Mouse (Mus musculus) retina, adult 2 months (tissue): ENCODE measurements around the gene Fancc.
A peak's percentile ranks its signal among the peaks of the same experiment; 100 is the strongest.

Experiments
- DNase-seq: peaks from one replicate; pipeline ENCODE4 v3.0.0-alpha.2; 2012; ENCODE audit warnings: low read depth, low spot score

The Fancc gene

DNA sequence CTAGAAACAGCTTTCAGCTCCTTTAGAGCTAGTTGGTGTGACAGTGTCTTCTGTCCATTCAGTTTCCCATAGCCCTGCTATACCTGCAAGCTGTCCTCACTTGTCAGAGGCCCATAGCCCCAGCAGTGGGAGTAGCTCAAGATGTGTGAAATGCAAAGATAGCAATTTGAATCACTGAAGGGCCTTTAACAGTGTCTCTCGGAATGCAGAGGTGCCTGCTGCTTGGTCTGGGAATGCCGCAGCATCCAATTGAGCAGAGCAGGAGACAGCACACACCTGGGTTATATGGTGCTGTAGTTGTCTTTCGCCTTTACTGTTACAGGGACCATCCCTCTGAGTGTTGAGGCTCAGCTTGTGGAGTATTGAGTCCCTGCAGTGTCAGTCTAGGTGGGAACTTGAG, 203.4 kb downstream of the Fancc start:
- no peak for DNase-seq

DNA sequence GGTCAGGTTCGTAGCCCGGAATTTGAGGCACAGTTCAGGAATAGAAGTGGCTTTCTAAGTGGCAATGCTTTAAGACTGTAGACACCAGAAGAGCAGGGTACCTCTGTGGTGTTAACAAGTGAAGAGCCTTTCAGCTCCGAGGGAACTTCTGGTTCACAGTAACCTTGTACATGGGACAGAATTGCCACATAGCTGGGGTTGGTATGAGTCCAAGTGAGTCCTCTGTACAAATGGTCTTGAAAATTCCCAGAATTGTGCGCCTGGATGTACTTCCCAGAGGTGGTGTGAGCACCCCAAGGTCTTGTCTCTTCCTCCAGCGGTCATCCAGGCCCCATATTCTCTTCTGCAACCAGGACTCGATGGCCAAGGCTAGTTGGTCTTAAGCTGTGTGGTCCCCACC, 206.1 kb downstream of the Fancc start:
- no peak for DNase-seq

DNA sequence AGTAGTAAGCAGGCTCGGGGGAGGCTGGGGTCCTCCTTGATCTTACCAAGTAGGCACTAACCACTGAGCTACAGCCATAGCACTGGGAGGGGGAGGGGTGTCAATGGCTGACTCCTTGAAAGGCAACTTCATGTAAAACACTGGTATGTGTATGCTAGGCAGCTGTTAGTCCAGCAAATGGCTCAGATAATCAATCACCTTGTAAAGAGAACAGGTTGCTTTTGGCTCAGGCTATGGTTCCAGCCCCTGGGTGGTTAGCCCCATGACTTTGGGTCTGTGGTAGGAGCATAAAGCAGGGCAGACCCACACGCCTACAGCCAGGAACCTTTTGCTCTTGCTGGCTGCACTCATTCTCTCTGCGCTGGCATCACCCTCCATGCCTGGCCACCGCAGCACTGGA, 207.0 kb downstream of the Fancc start:
- DNase-seq: no peak

- DNase-seq: no peak
Observed at GRCm38 (mm10) chr13:63289687-63290086, 207.4 kb downstream of the Fancc start.

- DNase-seq: no peak
Observed at GRCm38 (mm10) chr13:63289152-63289551, 207.9 kb downstream of the Fancc start.

DNA sequence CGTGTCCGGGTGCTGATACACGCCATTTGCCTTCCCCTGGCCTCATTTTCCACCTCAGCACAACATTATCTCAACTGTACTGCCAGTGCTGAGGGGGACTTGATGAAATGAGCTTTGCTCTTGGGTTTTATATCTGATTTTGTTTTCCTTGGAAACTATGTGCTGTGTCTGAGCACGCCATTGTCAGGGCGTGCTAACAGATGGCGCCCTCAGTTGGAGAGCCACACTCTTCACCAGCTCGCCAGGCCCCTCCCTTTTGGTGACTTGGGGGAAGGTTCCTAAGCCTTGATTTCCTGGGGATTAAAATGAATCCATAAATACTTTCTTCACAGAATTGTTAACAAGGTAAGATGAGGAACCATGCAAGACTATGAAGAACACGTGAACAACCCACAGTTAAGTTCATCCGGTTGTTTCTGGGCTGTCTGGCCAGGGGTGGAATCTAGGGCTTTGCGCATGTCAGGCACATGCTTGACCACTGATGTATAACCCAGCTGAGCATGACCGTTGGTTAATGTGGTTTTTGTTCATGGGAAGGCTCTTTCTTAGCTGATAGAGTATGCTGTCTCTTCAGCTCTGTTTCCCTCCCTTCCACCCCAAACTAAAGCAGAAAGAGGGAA, 210.5 kb downstream of the Fancc start:
- DNase-seq: no peak

DNA sequence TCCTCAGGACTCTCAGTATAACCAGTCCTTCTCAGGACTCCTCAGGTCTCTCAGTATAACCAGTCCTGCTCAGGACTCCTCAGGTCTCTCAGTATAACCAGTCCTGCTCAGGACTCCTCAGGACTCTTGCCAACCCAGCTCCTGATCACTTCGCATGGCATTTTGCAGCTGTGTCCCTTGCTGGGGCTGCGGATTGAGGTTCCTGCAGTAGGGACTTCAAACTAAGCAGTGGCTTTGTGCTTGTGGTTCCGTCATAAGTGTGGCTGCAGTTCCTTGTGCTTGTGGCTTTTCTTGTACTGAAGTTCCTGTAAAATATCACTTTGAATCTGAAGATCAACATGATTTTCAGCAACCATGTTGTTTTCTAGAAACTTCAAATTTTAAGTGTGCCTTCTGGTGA, 212.3 kb downstream of the Fancc start:
- no peak for DNase-seq

DNA sequence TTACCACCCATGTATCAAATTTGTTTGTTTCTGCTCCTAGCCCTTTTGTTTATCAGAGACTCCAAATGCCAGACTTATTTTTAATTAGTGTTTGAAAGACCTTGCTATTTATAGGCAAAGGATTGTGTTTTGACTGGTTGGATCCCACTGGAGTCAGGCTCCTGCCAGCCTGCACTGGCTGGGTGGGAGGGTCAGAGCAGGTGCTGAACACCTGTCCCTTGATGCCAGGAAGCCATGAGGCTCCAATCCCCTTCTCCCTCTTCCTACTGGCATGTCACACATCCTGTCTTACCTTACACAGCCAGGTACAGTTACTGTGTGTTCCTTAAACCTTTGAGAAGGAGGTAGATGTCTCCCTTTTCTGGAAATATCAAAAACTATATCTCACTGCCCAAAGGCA, 213.8 kb downstream of the Fancc start:
- DNase-seq: no peak

- DNase-seq: no peak
Observed at GRCm38 (mm10) chr13:63281206-63281605, 215.9 kb downstream of the Fancc start.

- DNase-seq: no peak
Observed at GRCm38 (mm10) chr13:63280344-63280743, 216.7 kb downstream of the Fancc start.

- no peak for DNase-seq
Observed at GRCm38 (mm10) chr13:63279807-63280206, 217.3 kb downstream of the Fancc start.

DNA sequence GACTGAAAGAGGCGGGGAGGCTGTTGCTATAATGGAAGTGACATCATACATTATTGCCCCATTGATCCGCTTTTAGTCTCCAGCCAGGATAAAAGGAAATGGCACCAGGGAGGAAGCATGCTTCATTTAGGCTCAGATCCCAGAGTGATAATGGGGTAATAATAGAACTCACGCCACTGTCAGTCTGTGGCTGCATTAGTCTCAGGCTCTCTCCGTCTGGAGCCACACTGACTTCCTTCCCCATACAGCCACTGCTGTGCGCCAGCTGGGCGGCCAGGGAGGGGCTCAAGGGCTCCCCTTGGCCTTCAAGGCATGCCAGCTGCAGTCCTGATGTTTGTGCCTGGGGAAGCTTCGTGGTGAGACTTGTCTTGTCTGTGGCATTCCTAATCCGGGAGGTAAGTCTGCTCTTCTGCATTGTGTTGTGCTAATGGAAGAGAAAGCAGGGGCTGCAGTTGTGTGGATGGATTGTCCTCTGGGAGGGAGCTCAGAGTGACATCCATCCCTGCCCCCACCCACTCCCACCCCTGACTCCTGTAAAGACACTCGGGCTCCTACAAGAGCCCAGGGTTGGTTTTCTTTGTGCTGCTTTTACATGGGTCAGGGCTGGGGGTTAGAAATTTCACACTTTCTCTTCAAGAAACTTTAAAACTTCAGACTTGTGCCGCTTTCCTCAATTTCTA, 218.1 kb downstream of the Fancc start:
- no peak for DNase-seq

- DNase-seq: no peak
Observed at GRCm38 (mm10) chr13:63278141-63278631, 218.9 kb downstream of the Fancc start.

DNA sequence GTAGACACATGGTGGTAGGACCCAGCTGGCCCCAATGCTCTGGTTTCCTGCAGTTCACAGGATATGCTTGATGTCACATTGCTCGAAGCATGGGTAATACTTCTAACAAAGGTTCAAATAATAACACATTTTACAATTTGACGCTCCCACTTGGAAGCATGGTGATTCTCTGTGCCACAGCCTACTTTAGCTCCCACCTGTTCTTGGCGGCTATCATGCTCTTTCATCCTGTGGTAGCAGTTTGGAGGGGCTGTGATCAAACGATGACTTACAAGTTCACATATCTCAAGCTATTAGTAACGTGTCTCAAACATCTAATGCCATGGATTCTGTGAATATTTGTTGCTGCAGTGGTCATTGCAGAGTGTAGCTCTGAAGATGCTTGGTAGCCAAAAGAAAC, 219.8 kb downstream of the Fancc start:
- no peak for DNase-seq

DNA sequence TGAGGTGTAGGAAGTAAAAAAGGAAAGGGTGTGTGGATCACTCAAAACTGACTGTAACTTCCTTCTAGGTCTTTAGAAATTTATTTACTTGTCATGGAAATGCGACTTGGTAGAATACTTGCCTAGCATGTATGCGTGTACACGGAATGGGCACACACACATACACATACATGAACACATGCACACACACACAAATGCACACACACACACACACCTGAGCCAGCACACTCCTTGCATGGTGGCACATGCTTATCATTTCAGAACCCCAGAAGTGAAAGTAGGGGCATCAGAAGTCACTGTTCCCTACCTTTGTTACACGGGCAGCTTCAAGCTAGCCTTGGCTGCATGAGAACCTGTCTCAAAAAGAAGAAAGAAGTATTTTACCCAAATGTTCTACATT, 220.7 kb downstream of the Fancc start:
- DNase-seq: no peak

GRCm38 (mm10) chr13:63274488-63275166, 222.5 kb downstream of the Fancc start:
- DNase-seq: no peak

DNA sequence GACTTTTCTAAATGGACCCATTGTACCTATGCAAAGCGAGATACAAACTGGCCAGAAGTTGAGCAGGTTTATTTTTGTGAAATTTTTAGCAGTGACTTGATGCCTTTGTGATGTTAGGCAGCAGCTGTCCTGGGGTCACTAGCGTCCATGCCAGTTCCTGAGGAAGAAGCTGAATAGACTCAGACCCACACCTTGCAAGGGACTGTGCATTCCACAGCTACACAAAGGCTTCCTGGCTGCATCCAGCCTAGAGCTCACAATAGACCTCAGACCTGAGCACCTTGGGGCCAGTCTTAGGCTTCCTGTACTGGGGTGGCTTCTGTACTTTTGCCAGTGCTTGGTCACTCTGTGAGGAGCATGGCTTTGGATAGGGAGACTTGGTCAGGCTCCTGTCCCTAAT, 223.2 kb downstream of the Fancc start:
- DNase-seq: no peak

DNA sequence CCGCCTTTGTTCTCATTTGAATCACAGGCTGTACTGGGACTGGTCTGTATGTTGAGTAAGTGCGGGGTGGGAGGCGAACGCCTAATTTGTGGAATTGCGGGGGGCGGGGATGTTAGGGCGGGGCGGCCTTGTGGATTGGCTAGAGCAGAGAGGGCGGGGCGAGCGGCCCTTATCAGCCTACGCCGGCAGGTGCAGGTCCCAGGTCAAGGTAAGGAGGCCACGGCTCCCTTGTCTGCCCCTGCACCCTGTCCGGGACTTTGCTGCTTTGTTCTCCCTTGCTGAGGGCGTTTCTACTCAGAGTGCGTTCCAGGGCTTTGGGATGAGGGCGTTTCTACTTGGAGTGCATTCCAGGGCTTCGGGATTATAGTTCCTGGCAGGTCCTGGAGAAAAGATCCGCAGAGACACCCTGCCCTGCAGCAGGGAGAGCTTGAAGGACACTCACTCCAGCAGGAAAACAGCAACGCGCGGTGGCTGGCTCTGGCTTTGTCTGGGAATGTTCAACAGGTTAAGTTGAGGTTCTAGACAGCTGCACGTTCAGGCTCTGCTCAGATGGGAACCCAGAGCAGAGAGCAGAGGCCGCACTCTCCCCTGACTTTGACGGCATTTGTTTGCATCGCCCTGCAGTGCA, 224.4 kb downstream of the Fancc start:
- DNase-seq: peak; percentile 41

- DNase-seq: no peak
Observed at GRCm38 (mm10) chr13:63272017-63272601, 225.0 kb downstream of the Fancc start.

GRCm38 (mm10) chr13:63270191-63270590, 226.9 kb downstream of the Fancc start:
- DNase-seq: no peak

DNA sequence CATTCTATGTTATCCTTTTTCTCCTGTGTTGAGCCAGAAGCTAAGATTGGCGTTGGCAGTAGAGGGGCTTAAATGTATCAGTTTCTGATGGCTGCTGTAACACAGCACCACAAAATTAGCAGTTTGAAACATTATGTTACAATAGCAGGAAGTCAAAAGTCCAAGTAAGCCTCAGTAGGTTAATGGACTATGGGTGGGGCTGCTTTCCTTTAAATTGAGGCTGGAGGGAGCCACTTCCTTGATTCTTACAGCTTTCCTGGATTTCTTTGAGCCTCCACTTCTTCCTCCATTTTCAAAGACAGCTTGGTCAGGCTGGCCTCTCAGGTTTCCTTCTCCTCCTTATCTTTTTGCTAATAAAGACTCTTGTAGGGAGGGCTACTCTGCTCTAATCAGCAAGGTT, 228.3 kb downstream of the Fancc start:
- no peak for DNase-seq

- no peak for DNase-seq
Observed at GRCm38 (mm10) chr13:63268371-63268770, 228.7 kb downstream of the Fancc start.
